Mouse (Mus musculus): ENCODE results near the gene Utp4. TPM values are rescaled to one million over a fixed set of nuclear protein-coding genes. Genes with fewer than 3 reads are reported as not detected.
"Not testable (repeated sequence)": the region's sequence is repeated elsewhere in the genome, so short reads cannot be mapped to it uniquely, and the experiment has no call there.

Utp4 gene
- total RNA-seq, 4 experiments from 2014 or later, result 31.8 to 37.7 (median 33.7) TPM

DNA sequence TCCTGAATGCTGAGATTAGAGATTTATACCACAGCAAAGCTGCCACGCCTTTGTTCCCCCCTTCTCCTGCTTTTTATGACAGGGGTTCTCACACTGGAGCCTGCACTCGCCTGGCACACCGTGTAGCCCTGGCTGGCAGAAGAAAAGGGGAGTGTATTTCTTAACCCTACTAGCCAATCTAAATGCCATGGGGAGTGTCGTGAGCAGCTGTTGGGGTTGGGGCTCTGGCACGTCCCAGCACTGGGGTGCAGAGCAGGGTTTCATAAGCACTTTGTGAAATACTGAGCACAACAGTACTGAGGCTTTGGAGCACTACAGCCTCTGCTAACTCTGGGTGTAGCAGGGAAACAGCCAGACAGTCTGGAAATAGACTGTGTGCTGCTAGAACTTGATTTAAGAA, 6.0 kb downstream of the Utp4 start:
- no peak for DNase-seq (ENCODE audit: low spot score in 2 of 2)

GRCm38 (mm10) chr8:106905727-106906480, 12.5 kb downstream of the Utp4 start:
- DNase-seq (ENCODE audit: low spot score in 2 of 2), result peak; percentile 43 to 93

DNA sequence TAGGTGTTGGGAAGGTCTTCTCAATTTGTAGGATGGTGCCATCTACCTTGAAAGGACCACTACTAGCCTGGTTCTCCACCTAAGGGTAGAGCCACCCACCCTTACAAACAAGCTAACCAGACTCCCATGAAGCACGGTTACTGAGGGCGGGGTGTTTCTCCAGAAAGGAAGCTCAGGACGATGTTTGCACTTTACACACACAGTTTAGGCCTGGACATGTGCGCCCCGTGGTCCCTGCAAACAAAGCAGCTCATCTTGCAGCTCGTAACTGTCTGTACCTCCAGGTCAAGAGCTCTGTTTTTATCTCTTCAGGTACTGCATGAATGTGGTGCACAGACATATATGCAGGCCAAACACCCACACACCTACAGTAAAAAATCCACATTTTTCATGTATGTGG, 13.2 kb downstream of the Utp4 start:
- no peak for DNase-seq (ENCODE audit: low spot score in 2 of 2)

- DNase-seq (ENCODE audit: low spot score in 2 of 2), result no peak
Measured at GRCm38 (mm10) chr8:106907450-106907849, 14.0 kb downstream of the Utp4 start.

GRCm38 (mm10) chr8:106908291-106908690, 14.9 kb downstream of the Utp4 start:
- no peak for DNase-seq (ENCODE audit: low spot score in 2 of 2)

DNA sequence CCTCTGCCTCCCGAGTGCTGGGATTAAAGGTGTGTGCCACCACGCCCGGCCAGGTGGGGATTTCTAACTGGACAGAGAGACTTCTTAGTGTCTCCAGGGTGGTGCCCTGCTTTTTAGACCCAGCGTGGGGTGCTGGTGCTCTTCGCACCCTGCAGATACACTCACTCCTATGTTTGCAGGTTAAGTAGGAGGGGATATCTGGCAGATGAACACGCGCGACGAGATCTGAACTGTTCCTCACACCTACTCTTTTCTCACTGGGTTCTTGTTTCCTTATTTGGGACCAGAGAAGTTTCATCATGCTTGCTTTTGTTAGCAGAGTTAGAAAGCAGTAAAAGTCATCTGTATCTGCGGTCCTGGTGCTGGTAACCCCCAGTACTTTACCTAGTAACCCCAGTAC, 20.2 kb downstream of the Utp4 start:
- DNase-seq (ENCODE audit: low spot score in 2 of 2), result peak in 1 of 2 experiments; percentile 62

DNA sequence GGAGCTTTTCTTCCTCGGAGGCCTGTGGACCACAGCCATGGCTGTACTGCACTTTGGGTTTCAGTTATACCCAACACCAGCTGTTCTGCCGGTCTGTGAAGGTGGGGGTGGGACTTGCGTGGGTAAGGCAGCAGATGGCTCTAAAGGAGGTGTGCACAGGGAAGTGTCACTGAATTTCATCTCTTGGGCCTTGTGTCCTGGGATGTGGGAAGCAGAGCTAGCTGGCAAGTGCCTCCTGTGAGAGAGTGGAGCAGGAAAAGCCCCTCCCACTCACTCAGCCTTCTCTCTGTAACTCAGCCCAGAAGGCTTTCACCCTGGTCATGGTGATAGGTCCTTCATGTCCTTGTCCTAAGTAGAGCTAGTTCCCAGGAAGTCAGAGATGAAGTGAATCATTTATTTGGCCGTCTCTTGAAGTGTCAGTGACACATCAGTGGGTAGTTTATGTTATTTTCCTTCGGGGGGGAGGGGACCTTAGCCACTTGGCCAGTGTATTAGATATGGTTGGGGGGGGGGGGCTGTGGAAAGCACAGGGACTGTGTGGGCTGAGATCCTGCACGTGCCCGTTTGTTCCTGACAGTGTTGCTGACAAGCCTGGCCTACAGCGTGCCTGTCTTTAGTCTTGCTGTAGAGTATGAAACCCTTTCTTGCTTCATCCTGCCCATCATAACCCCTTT, 26.4 kb downstream of the Utp4 start:
- peak; percentile 51 to 90 for DNase-seq (ENCODE audit: low spot score in 2 of 2)

- no peak for DNase-seq (ENCODE audit: low spot score in 2 of 2)
Measured at GRCm38 (mm10) chr8:106920395-106920741, 26.9 kb downstream of the Utp4 start.

- no peak for DNase-seq (ENCODE audit: low spot score in 2 of 2)
Measured at GRCm38 (mm10) chr8:106924057-106924456, 30.6 kb downstream of the Utp4 start.

- peak in 1 of 2 experiments; percentile 73 for DNase-seq (ENCODE audit: low spot score in 2 of 2)
Measured at GRCm38 (mm10) chr8:106924904-106925349, 31.5 kb downstream of the Utp4 start.

- no peak for DNase-seq (ENCODE audit: low spot score in 2 of 2)
Measured at GRCm38 (mm10) chr8:106925446-106925845, 32.0 kb downstream of the Utp4 start.

DNA sequence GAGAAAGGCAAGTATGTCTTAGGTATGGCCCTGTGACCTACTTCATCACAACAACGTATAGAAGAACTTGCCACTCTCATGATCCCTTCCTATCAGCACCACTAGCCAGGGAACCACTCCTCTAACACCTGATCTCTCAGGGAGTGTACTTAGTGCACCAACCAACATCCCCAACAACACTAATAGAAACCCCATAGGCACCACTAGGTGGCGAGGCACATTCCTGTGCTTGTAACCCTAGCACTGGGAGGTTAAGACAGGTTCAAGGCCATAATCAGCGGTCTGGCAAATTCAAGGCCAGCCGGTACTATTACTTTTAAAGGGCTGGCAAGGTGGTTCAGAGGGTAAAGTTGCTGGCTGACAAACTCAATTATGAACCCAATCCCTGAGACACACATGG, 33.8 kb downstream of the Utp4 start:
- DNase-seq (ENCODE audit: low spot score in 2 of 2), result no peak

DNA sequence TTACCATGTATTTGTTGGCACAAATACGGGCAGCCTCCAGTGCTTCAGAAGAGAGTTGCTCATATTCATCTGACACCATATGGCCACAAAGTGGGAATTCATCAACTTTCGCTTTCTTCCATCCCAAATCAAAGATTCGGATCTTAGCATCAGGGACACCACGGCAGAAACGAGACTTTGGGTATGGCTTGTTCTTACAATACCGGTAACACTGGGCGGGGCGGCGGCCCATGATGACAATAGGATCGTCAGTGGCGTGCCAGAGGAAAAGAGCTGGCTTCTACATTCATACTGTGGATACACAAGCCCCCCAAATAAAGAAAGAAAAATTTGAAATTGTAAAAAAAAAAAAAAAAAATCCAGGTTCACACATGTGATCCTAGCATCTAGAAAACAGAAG, 34.7 kb downstream of the Utp4 start:
- DNase-seq (ENCODE audit: low spot score in 2 of 2), result not testable (repeated sequence)

GRCm38 (mm10) chr8:106929155-106929913, 35.9 kb downstream of the Utp4 start:
- no peak for DNase-seq (ENCODE audit: low spot score in 2 of 2)

- no peak for DNase-seq (ENCODE audit: low spot score in 2 of 2)
Measured at GRCm38 (mm10) chr8:106929921-106930320, 36.5 kb downstream of the Utp4 start.

GRCm38 (mm10) chr8:106932376-106933065, 39.1 kb downstream of the Utp4 start:
- no peak for DNase-seq (ENCODE audit: low spot score in 2 of 2)

- DNase-seq (ENCODE audit: low spot score in 2 of 2), result no peak
Measured at GRCm38 (mm10) chr8:106933506-106934143, 40.2 kb downstream of the Utp4 start.

DNA sequence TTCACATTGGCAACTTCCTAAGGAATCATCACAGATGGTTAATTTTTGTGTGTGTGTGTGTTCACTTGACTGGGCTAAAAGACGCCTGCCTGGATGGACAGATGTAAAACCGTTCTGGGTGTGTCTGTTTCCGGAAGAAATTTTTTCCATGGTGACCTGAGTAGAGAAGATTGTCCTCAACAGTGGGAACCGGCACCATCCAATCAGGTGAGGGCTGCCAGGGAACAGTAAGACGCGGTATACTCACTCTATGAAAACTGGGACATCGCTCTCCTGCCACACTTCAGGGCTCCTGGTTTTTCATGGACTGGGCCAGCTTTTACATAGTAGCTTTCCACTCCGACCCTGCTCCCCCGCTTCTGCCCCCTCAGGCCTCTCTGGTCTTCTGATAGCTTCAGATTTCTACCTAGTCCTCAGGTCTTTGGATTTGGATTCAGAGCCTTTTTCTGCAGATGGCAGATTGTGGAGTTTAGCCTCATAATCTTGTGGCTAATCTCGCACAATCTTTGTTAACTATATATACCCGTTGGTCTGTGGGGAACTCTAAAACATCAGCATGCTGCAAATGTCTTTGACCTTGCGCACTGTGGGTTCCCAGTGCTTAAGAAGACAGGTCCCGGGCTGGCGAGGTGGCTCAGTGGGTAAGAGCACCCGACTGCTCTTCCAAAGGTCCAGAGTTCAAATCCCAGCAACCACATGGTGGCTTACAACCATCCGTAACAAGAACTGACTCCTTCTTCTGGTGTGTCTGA, 41.0 kb downstream of the Utp4 start:
- no peak for DNase-seq (ENCODE audit: low spot score in 2 of 2)

DNA sequence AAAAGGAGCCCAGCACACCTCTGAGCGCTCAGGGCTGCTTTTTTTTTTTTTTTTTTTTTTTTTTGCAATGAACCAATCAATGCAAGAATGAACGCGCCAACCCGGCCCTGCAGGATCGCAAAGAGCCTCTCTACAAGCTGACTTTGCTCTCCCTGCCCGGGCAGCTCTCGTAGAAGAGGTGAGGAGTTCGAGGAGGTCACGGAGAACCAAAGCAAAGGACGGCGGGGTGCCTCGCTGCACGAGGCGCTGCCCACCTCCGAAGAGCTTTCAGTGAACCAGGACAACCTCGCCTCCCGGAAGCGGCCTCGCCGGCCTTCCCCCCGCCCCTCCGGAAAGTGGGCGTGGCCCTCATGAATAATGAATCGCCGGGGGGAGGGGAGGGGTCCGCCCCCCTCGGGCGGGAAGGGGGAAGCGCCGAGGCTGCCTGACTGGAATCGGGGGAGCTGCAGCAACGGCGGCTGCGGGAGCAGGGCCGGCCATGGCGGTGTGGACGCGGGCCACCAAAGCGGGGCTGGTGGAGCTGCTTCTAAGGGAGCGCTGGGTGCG, 42.0 kb downstream of the Utp4 start, which contains the start of gene Sntb2:
Gene Sntb2 (plus strand): TSS at position 427 of the 546 bp plus-strand sequence.
- DNase-seq (ENCODE audit: low spot score in 2 of 2), result peak; percentile 83 to 84
